Mouse (Mus musculus) C2C12 (cell line): ENCODE measurements around the gene Rangap1.

ENCODE experiments used
- CEBPB ChIP-seq: IDR thresholded peaks from one replicate; pipeline ENCODE4 v1.6.1; 2011; ENCODE audit warnings: low read depth, mild to moderate bottlenecking, control low read depth, moderate library complexity
- CTCF ChIP-seq: IDR thresholded peaks from one replicate; pipeline ENCODE4 v1.5.1; 2011; ENCODE audit not compliant: control insufficient read depth, insufficient read depth, insufficient read length
- FOSL1 ChIP-seq: IDR thresholded peaks from one replicate; pipeline ENCODE4 v1.8.0; 2011; ENCODE audit warnings: mild to moderate bottlenecking, low read length; ENCODE audit not compliant: poor library complexity, insufficient read depth, severe bottlenecking
- MAX ChIP-seq: IDR thresholded peaks from one replicate; pipeline ENCODE4 v1.6.1; 2011; ENCODE audit warnings: mild to moderate bottlenecking, control low read depth
- MYOD1 ChIP-seq: IDR thresholded peaks from one replicate; pipeline ENCODE4 v1.6.1; 2011; ENCODE audit warnings: low read depth; ENCODE audit not compliant: control insufficient read depth, insufficient read length
- MYOG ChIP-seq: IDR thresholded peaks from one replicate; pipeline ENCODE4 v1.6.1; 2011; ENCODE audit not compliant: control insufficient read depth, insufficient read length; ENCODE audit errors: extremely low read depth
- USF1 ChIP-seq: IDR thresholded peaks from one replicate; pipeline ENCODE4 v1.6.1; 2011; ENCODE audit warnings: low read depth, mild to moderate bottlenecking, control low read depth, moderate library complexity

- TF ChIP-seq CTCF (no peak), MYOG (no peak), MAX (no peak), FOSL1 (no peak), USF1 (no peak), CEBPB (no peak), MYOD1 (no peak)
Observed at GRCm38 (mm10) chr15:81700161-81700560, 45.2 kb downstream of the Rangap1 start.
